Mouse (Mus musculus): ENCODE measurements around the gene Rgl1. TPM values are rescaled to one million over a fixed set of nuclear protein-coding genes. Genes with fewer than 3 reads are reported as not detected.

Gene Rgl1
- polyA plus RNA-seq, 2 experiments = 5.4 to 8.6 TPM

- no peak overlapping the region for H3K4me3 ChIP-seq (ENCODE audit: insufficient read depth in 1 of 2, low read depth in 2 of 2, low read length in 2 of 2)
- DNase-seq (ENCODE audit: low read depth in 3 of 3, low spot score in 3 of 3) (no peak), ATAC-seq (ENCODE audit: insufficient read depth) (no peak)
- H3K9ac ChIP-seq (replicated peaks) = no peak overlapping the region
- H3K27ac ChIP-seq = no peak overlapping the region
- no peak overlapping the region for H3K4me2 ChIP-seq (ENCODE audit: low read depth)
- TF ChIP-seq CTCF (IDR thresholded peaks at IDR 0.05; ENCODE audit: low read depth) (no peak), EP300 (IDR thresholded peaks at IDR 0.05; ENCODE audit: low read depth) (no peak)
- H3K27me3 ChIP-seq (ENCODE audit: control insufficient read depth, insufficient read depth, low read length) = no peaks in the 10 kb centered on the region
- H3K9me3 ChIP-seq (ENCODE audit: control insufficient read depth, low read length) = no peaks in the 10 kb centered on the region
- no peaks in the 10 kb centered on the region for H3K4me1 ChIP-seq (replicated peaks; ENCODE audit: control insufficient read depth in 2 of 2, insufficient read depth in 2 of 2, low read length in 1 of 2)
- H3K36me3 ChIP-seq (replicated peaks; ENCODE audit: control insufficient read depth, insufficient read depth, low read depth) = no peaks in the 10 kb centered on the region
- 53% methylated on average over 4 of the region's 4 CpGs for WGBS (ENCODE audit: insufficient replicate concordance)
Measured at GRCm38 (mm10) chr1:152476126-152476525, 290.0 kb downstream of the Rgl1 start.

DNA sequence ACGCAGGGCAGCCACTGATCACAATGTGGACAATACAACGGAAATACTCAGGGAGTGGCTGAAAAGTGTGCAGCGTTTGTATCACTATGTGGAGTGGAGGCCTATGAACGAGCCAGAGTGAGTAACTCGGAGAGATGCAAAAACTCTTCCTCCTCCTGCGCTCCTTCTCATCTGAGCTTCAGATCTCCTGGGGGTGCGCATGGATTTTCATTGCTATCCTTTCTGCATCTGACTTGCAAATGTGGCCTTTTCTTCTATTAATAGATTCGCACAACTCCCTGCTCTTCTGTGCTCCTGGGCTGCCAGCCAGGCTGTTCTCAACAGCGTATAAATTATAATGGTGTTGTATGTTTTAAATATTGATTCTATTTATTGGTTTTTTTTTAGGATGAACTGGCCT lies 297.7 kb downstream of the Rgl1 start:
- H3K27me3 ChIP-seq (ENCODE audit: control insufficient read depth, insufficient read depth, low read length) = no peaks in the 10 kb centered on the region

More for the DNA sequence above, 297.7 kb downstream of the Rgl1 start:
- Histone ChIP-seq H3K4me2 (ENCODE audit: low read depth) (no peak overlapping the region), H3K4me1 (replicated peaks; ENCODE audit: control insufficient read depth in 2 of 2, insufficient read depth in 2 of 2, low read length in 1 of 2) (no peaks in the 10 kb centered on the region), H3K4me3 (ENCODE audit: insufficient read depth in 1 of 2, low read depth in 2 of 2, low read length in 2 of 2) (no peak overlapping the region), H3K9me3 (ENCODE audit: control insufficient read depth, low read length) (no peaks in the 10 kb centered on the region), H3K27ac (no peak overlapping the region), H3K36me3 (replicated peaks; ENCODE audit: control insufficient read depth, insufficient read depth, low read depth) (no peaks in the 10 kb centered on the region), H3K9ac (replicated peaks) (no peak overlapping the region)
- DNase-seq (ENCODE audit: low read depth in 3 of 3, low spot score in 3 of 3) = no peak
- TF ChIP-seq EP300 (IDR thresholded peaks at IDR 0.05; ENCODE audit: low read depth) (no peak), CTCF (IDR thresholded peaks at IDR 0.05; ENCODE audit: low read depth) (no peak)
- WGBS (ENCODE audit: insufficient replicate concordance) = 72% methylated on average over 9 of the region's 9 CpGs
- ATAC-seq (ENCODE audit: insufficient read depth) = no peak

Other genes starting within 250 kb of the Rgl1 start
- not detected in 2 replicates for gene Apobec4, start 15.8 kb downstream of the Rgl1 start, polyA plus RNA-seq (2012; rRNA removed)
- not detected in 2 replicates for gene Apobec4, start 15.8 kb downstream of the Rgl1 start, polyA plus RNA-seq (2014; fragmentation: Nextera tagmentation; extraction: Ambion mirVana)
- gene Arpc5, start 191 bp upstream of the Rgl1 start, polyA plus RNA-seq (2012; rRNA removed) = 31.3 and 71.2 TPM in 2 replicates
- 156 and 162 TPM in 2 replicates for gene Arpc5, start 191 bp upstream of the Rgl1 start, polyA plus RNA-seq (2014; fragmentation: Nextera tagmentation; extraction: Ambion mirVana)
- gene Ncf2, start 33.8 kb upstream of the Rgl1 start, polyA plus RNA-seq (2012; rRNA removed) = 4.7 and 7.3 TPM in 2 replicates
- 7.5 and 7.7 TPM in 2 replicates for gene Ncf2, start 33.8 kb upstream of the Rgl1 start, polyA plus RNA-seq (2014; fragmentation: Nextera tagmentation; extraction: Ambion mirVana)
- 9.4 and 10.9 TPM in 2 replicates for gene Smg7, start 136.3 kb upstream of the Rgl1 start, polyA plus RNA-seq (2012; rRNA removed)
- 9.2 and 10.4 TPM in 2 replicates for gene Smg7, start 136.3 kb upstream of the Rgl1 start, polyA plus RNA-seq (2014; fragmentation: Nextera tagmentation; extraction: Ambion mirVana)
- 0.02 and 0.05 TPM in 2 replicates for gene Nmnat2, start 188.6 kb upstream of the Rgl1 start, polyA plus RNA-seq (2012; rRNA removed)
- 0.09 TPM in 1 of 2 replicates, not detected in the other for gene Nmnat2, start 188.6 kb upstream of the Rgl1 start, polyA plus RNA-seq (2014; fragmentation: Nextera tagmentation; extraction: Ambion mirVana)